Mouse (Mus musculus) bone marrow, adult 2 months (tissue): ENCODE measurements around the gene Slc7a4.

ENCODE experiments used
- CTCF ChIP-seq: fragments of 200-500 bp; IDR thresholded peaks from 2 replicates; pipeline ENCODE4 v1.5.1; 2011; ENCODE audit warnings: low read length, control low read depth; ENCODE audit not compliant: control insufficient read depth, insufficient read depth
- POLR2A ChIP-seq: fragments of 200-500 bp; IDR thresholded peaks from 2 replicates; pipeline ENCODE4 v1.6.1; 2011; ENCODE audit warnings: low read depth, mild to moderate bottlenecking, control low read depth, low read length, borderline replicate concordance; ENCODE audit not compliant: control insufficient read depth

DNA sequence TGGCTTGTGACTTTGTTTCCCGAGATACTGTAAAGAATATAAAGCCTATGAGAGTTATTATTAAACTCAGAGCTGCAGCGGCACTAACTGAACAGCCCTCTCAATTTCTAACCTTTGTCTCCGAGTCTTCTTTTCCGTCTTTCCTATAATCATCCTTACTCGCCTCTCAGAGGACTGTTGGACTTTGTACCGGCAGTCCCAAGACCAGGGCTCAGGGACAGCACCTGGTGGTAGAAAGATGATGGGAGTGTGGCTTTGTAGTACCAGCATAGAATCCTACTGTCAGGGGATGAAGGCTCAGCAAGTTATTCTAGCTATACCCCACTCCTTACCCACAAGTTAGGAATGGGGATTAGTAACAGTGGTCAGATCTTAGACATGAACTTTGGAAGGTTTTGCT lies 56.8 kb downstream of the Slc7a4 start:
- TF ChIP-seq CTCF: no peak
- no peak for TF ChIP-seq POLR2A
